Mouse (Mus musculus): ENCODE data around the gene Isl2. TPM values are rescaled to one million over a fixed set of nuclear protein-coding genes. Genes with fewer than 3 reads are reported as not detected.

The Isl2 gene
- 2.1 TPM in 2 replicates for polyA plus RNA-seq (2014; fragmentation: Nextera tagmentation; extraction: Ambion mirVana)

- H3K27ac ChIP-seq (ENCODE audit: low read depth, low read length), result no peak within 1 kb of the TSS
- H3K4me2 ChIP-seq, result peak within 1 kb of the TSS; percentile 78
- ATAC-seq (replicated peaks; ENCODE audit: low FRiP score) (no peak), DNase-seq (ENCODE audit: low spot score) (no peak)
- H3K36me3 ChIP-seq (ENCODE audit: control insufficient read depth, insufficient read depth, low read length), result no peaks in the 10 kb centered on the region
- H3K4me1 ChIP-seq (replicated peaks; ENCODE audit: control insufficient read depth, insufficient read depth, low read length), result peaks cover 9% of the 10 kb centered on the region; the same call in 1 of the 2 replicates
- peak within 1 kb of the TSS; percentile 52; the same call in 1 of the 2 replicates for H3K4me3 ChIP-seq (ENCODE audit: low read depth, low read length)
- no peaks in the 10 kb centered on the region for H3K9me3 ChIP-seq (ENCODE audit: control insufficient read depth, low read length)
- H3K27me3 ChIP-seq (replicated peaks; ENCODE audit: control insufficient read depth, insufficient read depth, low read length), result peaks cover 66% of the 10 kb centered on the region
- 33% methylated on average over 4 of the region's 4 CpGs for WGBS
- no peak within 1 kb of the TSS for H3K9ac ChIP-seq (ENCODE audit: low read depth, low read length)
These were observed at the start of gene Isl2 for GRCm38 (mm10) chr9:55538377-55538776. Isl2 (plus strand) TSS chr9:55538672.

- no peak overlapping the region for H3K9ac ChIP-seq (ENCODE audit: low read depth, low read length)
- no peaks in the 10 kb centered on the region for H3K27me3 ChIP-seq (replicated peaks; ENCODE audit: control insufficient read depth, insufficient read depth, low read length)
- DNase-seq (ENCODE audit: low spot score) (no peak), ATAC-seq (replicated peaks; ENCODE audit: low FRiP score) (no peak)
- no peak overlapping the region for H3K4me2 ChIP-seq
- peaks cover 3% of the 10 kb centered on the region; the same call in 1 of the 2 replicates for H3K4me1 ChIP-seq (replicated peaks; ENCODE audit: control insufficient read depth, insufficient read depth, low read length)
- no peaks in the 10 kb centered on the region for H3K36me3 ChIP-seq (ENCODE audit: control insufficient read depth, insufficient read depth, low read length)
- no peak overlapping the region for H3K27ac ChIP-seq (ENCODE audit: low read depth, low read length)
- H3K9me3 ChIP-seq (ENCODE audit: control insufficient read depth, low read length), result no peaks in the 10 kb centered on the region
- no peak overlapping the region for H3K4me3 ChIP-seq (ENCODE audit: low read depth, low read length)
- WGBS, result 82% methylated on average over 3 of the region's 3 CpGs
These were observed 30.6 kb upstream of the Isl2 start for GRCm38 (mm10) chr9:55507922-55508321.

- DNase-seq (ENCODE audit: low spot score) (no peak), ATAC-seq (replicated peaks; ENCODE audit: low FRiP score) (no peak)
- 86% methylated on average over 4 of the region's 4 CpGs for WGBS
- no peak overlapping the region for H3K9ac ChIP-seq (ENCODE audit: low read depth, low read length)
- H3K4me3 ChIP-seq (ENCODE audit: low read depth, low read length), result no peak overlapping the region
- H3K4me1 ChIP-seq (replicated peaks; ENCODE audit: control insufficient read depth, insufficient read depth, low read length), result peaks cover 3% of the 10 kb centered on the region; the same call in 1 of the 2 replicates
- H3K4me2 ChIP-seq, result no peak overlapping the region
- no peaks in the 10 kb centered on the region for H3K36me3 ChIP-seq (ENCODE audit: control insufficient read depth, insufficient read depth, low read length)
- no peaks in the 10 kb centered on the region; the same call in 1 of the 2 replicates for H3K27me3 ChIP-seq (replicated peaks; ENCODE audit: control insufficient read depth, insufficient read depth, low read length)
- H3K9me3 ChIP-seq (ENCODE audit: control insufficient read depth, low read length), result no peaks in the 10 kb centered on the region
- no peak overlapping the region for H3K27ac ChIP-seq (ENCODE audit: low read depth, low read length)
These were observed 29.8 kb upstream of the Isl2 start for GRCm38 (mm10) chr9:55508701-55509100.

- Histone ChIP-seq H3K9me3 (ENCODE audit: control insufficient read depth, low read length) (no peaks in the 10 kb centered on the region), H3K4me1 (replicated peaks; ENCODE audit: control insufficient read depth, insufficient read depth, low read length) (peaks cover 3% of the 10 kb centered on the region; the same call in 1 of the 2 replicates), H3K9ac (ENCODE audit: low read depth, low read length) (no peak overlapping the region), H3K4me3 (ENCODE audit: low read depth, low read length) (no peak overlapping the region), H3K4me2 (no peak overlapping the region), H3K36me3 (ENCODE audit: control insufficient read depth, insufficient read depth, low read length) (no peaks in the 10 kb centered on the region), H3K27me3 (replicated peaks; ENCODE audit: control insufficient read depth, insufficient read depth, low read length) (no peaks in the 10 kb centered on the region; the same call in none of the 2 replicates), H3K27ac (ENCODE audit: low read depth, low read length) (no peak overlapping the region)
- ATAC-seq (replicated peaks; ENCODE audit: low FRiP score) (no peak), DNase-seq (ENCODE audit: low spot score) (no peak)
- 74% methylated on average over 1 of the region's 1 CpGs for WGBS
These were observed 28.7 kb upstream of the Isl2 start for GRCm38 (mm10) chr9:55509731-55510130.

- Histone ChIP-seq H3K27me3 (replicated peaks; ENCODE audit: control insufficient read depth, insufficient read depth, low read length) (no peaks in the 10 kb centered on the region; the same call in none of the 2 replicates), H3K4me3 (ENCODE audit: low read depth, low read length) (peak overlapping the region; percentile 79), H3K4me1 (replicated peaks; ENCODE audit: control insufficient read depth, insufficient read depth, low read length) (peaks cover 3% of the 10 kb centered on the region; the same call in 1 of the 2 replicates), H3K36me3 (ENCODE audit: control insufficient read depth, insufficient read depth, low read length) (no peaks in the 10 kb centered on the region), H3K9me3 (ENCODE audit: control insufficient read depth, low read length) (no peaks in the 10 kb centered on the region), H3K4me2 (peak overlapping the region; percentile 72), H3K9ac (ENCODE audit: low read depth, low read length) (no peak overlapping the region), H3K27ac (ENCODE audit: low read depth, low read length) (no peak overlapping the region)
- 81% methylated on average over 10 of the region's 10 CpGs for WGBS
- DNase-seq (ENCODE audit: low spot score) (no peak), ATAC-seq (replicated peaks; ENCODE audit: low FRiP score) (no peak)
These were observed 27.7 kb upstream of the Isl2 start for GRCm38 (mm10) chr9:55510651-55511235.

- Histone ChIP-seq H3K4me3 (ENCODE audit: low read depth, low read length) (peak overlapping the region; percentile 79), H3K27ac (ENCODE audit: low read depth, low read length) (peak overlapping the region; percentile 88), H3K27me3 (replicated peaks; ENCODE audit: control insufficient read depth, insufficient read depth, low read length) (no peaks in the 10 kb centered on the region; the same call in none of the 2 replicates), H3K9ac (ENCODE audit: low read depth, low read length) (peak overlapping the region; percentile 92), H3K4me1 (replicated peaks; ENCODE audit: control insufficient read depth, insufficient read depth, low read length) (peaks cover 3% of the 10 kb centered on the region; the same call in 1 of the 2 replicates), H3K4me2 (peak overlapping the region; percentile 72), H3K36me3 (ENCODE audit: control insufficient read depth, insufficient read depth, low read length) (no peaks in the 10 kb centered on the region), H3K9me3 (ENCODE audit: control insufficient read depth, low read length) (no peaks in the 10 kb centered on the region)
- under 1% methylated on average over 32 of the region's 32 CpGs for whole genome bisulfite sequencing
- DNase-seq (ENCODE audit: low spot score) (peak; percentile 82), ATAC-seq (replicated peaks; ENCODE audit: low FRiP score) (peak; percentile 78)
These were observed 26.9 kb upstream of the Isl2 start for GRCm38 (mm10) chr9:55511521-55511993.

- H3K27me3 ChIP-seq (replicated peaks; ENCODE audit: control insufficient read depth, insufficient read depth, low read length), result no peaks in the 10 kb centered on the region; the same call in none of the 2 replicates
- DNase-seq (ENCODE audit: low spot score), result peak; percentile 92
- WGBS, result under 1% methylated on average over 44 of the region's 47 CpGs
These were observed 26.4 kb upstream of the Isl2 start, which contains the start of gene Etfa for GRCm38 (mm10) chr9:55512027-55512543. Etfa (minus strand) TSS chr9:55512243.

GRCm38 (mm10) chr9:55525716-55526115, 12.8 kb upstream of the Isl2 start:
- Histone ChIP-seq H3K36me3 (ENCODE audit: control insufficient read depth, insufficient read depth, low read length) (no peaks in the 10 kb centered on the region), H3K9ac (ENCODE audit: low read depth, low read length) (no peak overlapping the region), H3K27me3 (replicated peaks; ENCODE audit: control insufficient read depth, insufficient read depth, low read length) (no peaks in the 10 kb centered on the region), H3K9me3 (ENCODE audit: control insufficient read depth, low read length) (no peaks in the 10 kb centered on the region), H3K4me3 (ENCODE audit: low read depth, low read length) (no peak overlapping the region), H3K27ac (ENCODE audit: low read depth, low read length) (no peak overlapping the region), H3K4me1 (replicated peaks; ENCODE audit: control insufficient read depth, insufficient read depth, low read length) (no peaks in the 10 kb centered on the region), H3K4me2 (no peak overlapping the region)
- ATAC-seq (replicated peaks; ENCODE audit: low FRiP score) (no peak), DNase-seq (ENCODE audit: low spot score) (no peak)
- WGBS, result 28% methylated on average over 4 of the region's 4 CpGs

More at GRCm38 (mm10) chr9:55512027-55512543, 26.4 kb upstream of the Isl2 start, which contains the start of gene Etfa:
- Histone ChIP-seq H3K9ac (ENCODE audit: low read depth, low read length) (peak within 1 kb of the TSS; percentile 92), H3K4me1 (replicated peaks; ENCODE audit: control insufficient read depth, insufficient read depth, low read length) (peaks cover 3% of the 10 kb centered on the region; the same call in 1 of the 2 replicates), H3K4me3 (ENCODE audit: low read depth, low read length) (peak within 1 kb of the TSS; percentile 79), H3K9me3 (ENCODE audit: control insufficient read depth, low read length) (no peaks in the 10 kb centered on the region), H3K4me2 (peak within 1 kb of the TSS; percentile 76), H3K27ac (ENCODE audit: low read depth, low read length) (peak within 1 kb of the TSS; percentile 88), H3K36me3 (ENCODE audit: control insufficient read depth, insufficient read depth, low read length) (no peaks in the 10 kb centered on the region)
- ATAC-seq (replicated peaks; ENCODE audit: low FRiP score), result peak; percentile 99

Data from liver, embryonic 11.5 days (tissue).